Mouse (Mus musculus): ENCODE data around the gene Vgll4. TPM values are rescaled to one million over a fixed set of nuclear protein-coding genes. Genes with fewer than 3 reads are reported as not detected.

Gene Vgll4
- total and polyA plus RNA-seq, 3 experiments: 22.3 to 24.7 (median 23.5) TPM

DNA sequence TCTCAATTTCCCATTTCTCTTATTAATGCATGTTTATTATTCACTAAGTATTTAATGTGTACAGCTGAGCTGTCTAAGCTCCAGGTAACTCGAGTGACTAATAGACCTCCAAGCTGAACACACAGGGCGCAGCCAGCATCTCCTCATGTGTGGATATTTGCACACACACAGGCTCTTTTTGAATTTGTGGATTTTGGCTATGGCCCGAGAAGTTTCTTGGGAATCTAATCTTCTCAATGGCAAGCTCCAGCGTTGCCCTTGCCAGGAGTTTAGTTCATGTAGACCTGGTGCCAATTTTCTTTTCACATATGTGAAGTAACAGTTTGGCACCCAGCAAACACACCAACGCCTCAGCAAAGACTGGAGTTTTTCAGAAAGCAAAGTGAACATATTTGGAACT lies 157.5 kb downstream of the Vgll4 start:
- no peak for TF ChIP-seq CTCF (IDR thresholded peaks at IDR 0.05)
- TF ChIP-seq EP300 (IDR thresholded peaks at IDR 0.05; ENCODE audit: insufficient read depth, low read depth, low read length): no peak
- TF ChIP-seq POLR2A (IDR thresholded peaks at IDR 0.05; ENCODE audit: insufficient read depth, low read depth, low read length): no peak
- H3K27ac ChIP-seq: no peak overlapping the region
- intact Hi-C loops (cut with DNase I): loop anchor here (5.0 kb wide), 1 partner anchor 90 kb away; no protein-coding TSS in a partner anchor

More for the DNA sequence above, 157.5 kb downstream of the Vgll4 start:
- no peaks in the 10 kb centered on the region for H3K36me3 ChIP-seq (ENCODE audit: control insufficient read depth, insufficient read depth, low read length)
- no peaks in the 10 kb centered on the region for H3K79me2 ChIP-seq (replicated peaks; ENCODE audit: control insufficient read depth, insufficient read depth, low read length)
- no peak overlapping the region for H3K4me3 ChIP-seq
- no peaks in the 10 kb centered on the region for H3K27me3 ChIP-seq (ENCODE audit: control insufficient read depth, insufficient read depth, low read length)
- DNase-seq: peak; percentile 45 to 66
- H3K9ac ChIP-seq (ENCODE audit: low read depth, low read length): no peak overlapping the region
- peaks cover 4% of the 10 kb centered on the region for H3K4me1 ChIP-seq (ENCODE audit: control insufficient read depth, insufficient read depth, low read length)
- 47% methylated on average over 5 of the region's 5 CpGs for WGBS

Other genes starting within 250 kb of the Vgll4 start
- 10 to 100 TPM; 11.3 to 12.8 TPM for gene Tamm41, start 67.9 kb upstream of the Vgll4 start, total RNA-seq (2021)
- 12.9 and 13.9 TPM in 2 replicates for gene Tamm41, start 67.9 kb upstream of the Vgll4 start, polyA plus RNA-seq (2012; rRNA removed)
- gene Syn2, start 164.9 kb upstream of the Vgll4 start, total RNA-seq (2021): 1 to 10 TPM; 4.4 to 4.5 TPM
- 5.4 and 5.6 TPM in 2 replicates for gene Syn2, start 164.9 kb upstream of the Vgll4 start, polyA plus RNA-seq (2012; rRNA removed)

Measured in heart, adult 2 months (tissue).